Mouse (Mus musculus): ENCODE data around the gene Ffar4.

- no peak for TF ChIP-seq CTCF (IDR thresholded peaks at IDR 0.05; ENCODE audit: low read depth, low read length)
- TF ChIP-seq POLR2A (IDR thresholded peaks at IDR 0.05; ENCODE audit: borderline replicate concordance, low read depth, low read length) = no peak
Measured at GRCm38 (mm10) chr19:38077851-38078540, 18.9 kb upstream of the Ffar4 start.

All from bone marrow macrophage, adult 2 months (primary cell).